8 mouse cellular contexts compared by ENCODE assay signal in the genomic region with DNA sequence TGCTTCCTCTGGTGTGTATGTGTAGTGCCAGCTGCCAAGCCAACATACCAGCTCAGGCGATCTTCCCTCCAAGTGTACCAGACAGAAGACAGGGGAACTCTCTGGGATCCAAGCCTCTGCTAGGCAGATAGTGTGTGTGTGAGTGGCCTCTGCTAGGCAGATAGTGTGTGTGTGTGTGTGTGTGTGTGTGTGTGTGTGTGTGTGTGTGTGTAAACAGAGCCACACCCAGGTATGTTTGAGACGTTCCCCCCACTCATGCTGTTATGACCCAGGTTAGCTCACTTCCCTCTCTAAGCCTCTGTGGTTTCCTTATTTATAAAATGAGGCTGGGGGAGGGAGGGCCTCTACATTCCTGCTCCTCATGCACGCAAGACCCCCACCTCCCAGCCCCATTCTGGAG. TPM values are rescaled to one million over a fixed set of nuclear protein-coding genes. Genes with fewer than 3 reads are reported as not detected.
DNase-seq lines count a peak whose midpoint lies in the region; ATAC-seq and TF ChIP-seq lines count a peak whose summit lies in the region.
"Had no signal": no experiment of that assay in that cellular context is flagged by ENCODE, and none has a peak within 500 bp of the region (broad histone marks: within the 10 kb centered on the region; RNA-seq: fewer than 3 reads in every experiment).

No protein-coding gene starts in this region.

- peak overlapping the region; percentile 70 for H3K4me2 ChIP-seq in liver, embryonic 16.5 days (ENCODE audit: low read depth, low read length)
- no peak overlapping the region for H3K4me2 ChIP-seq in stomach, embryonic 16.5 days (ENCODE audit: low read depth, low read length)
- no peak overlapping the region for H3K4me2 ChIP-seq in hindbrain, embryonic 11.5 days (replicated peaks; ENCODE audit: low read depth, low read length)

- no peaks in the 10 kb centered on the region for H3K27me3 ChIP-seq in thymus, adult 2 months (ENCODE audit: control insufficient read depth, insufficient read depth, low read length)
- H3K27me3 ChIP-seq in erythroblast, embryonic 14.5 days (ENCODE audit: control insufficient read depth): peaks cover 19% of the 10 kb centered on the region
- H3K27me3 ChIP-seq in liver, embryonic 16.5 days (ENCODE audit: control insufficient read depth, insufficient read depth, low read depth, low read length): no peaks in the 10 kb centered on the region
- H3K27me3 ChIP-seq in stomach, embryonic 16.5 days (ENCODE audit: control insufficient read depth, insufficient read depth, low read length): no peaks in the 10 kb centered on the region
- no peaks in the 10 kb centered on the region for H3K27me3 ChIP-seq in hindbrain, embryonic 11.5 days (ENCODE audit: control insufficient read depth, insufficient read depth, low read length)

- no peaks in the 10 kb centered on the region for H3K36me3 ChIP-seq in thymus, adult 2 months (ENCODE audit: control insufficient read depth, insufficient read depth, low read length)
- no peaks in the 10 kb centered on the region for H3K36me3 ChIP-seq in erythroblast, embryonic 14.5 days (ENCODE audit: control insufficient read depth)
- no peaks in the 10 kb centered on the region for H3K36me3 ChIP-seq in liver, embryonic 16.5 days (ENCODE audit: control insufficient read depth, insufficient read depth)
- no peaks in the 10 kb centered on the region for H3K36me3 ChIP-seq in stomach, embryonic 16.5 days (ENCODE audit: control insufficient read depth, insufficient read depth, low read length)
- H3K36me3 ChIP-seq in hindbrain, embryonic 11.5 days (ENCODE audit: control insufficient read depth, insufficient read depth, low read length): no peaks in the 10 kb centered on the region

- 8% methylated on average over 3 of the region's 3 CpGs for WGBS in thymus, adult 2 months
- 8% methylated on average over 3 of the region's 3 CpGs for WGBS in liver, embryonic 16.5 days (ENCODE audit: insufficient replicate concordance)
- 39% methylated on average over 3 of the region's 3 CpGs for WGBS in stomach, embryonic 16.5 days
- WGBS in hindbrain, embryonic 11.5 days: 70% methylated on average over 3 of the region's 3 CpGs

- ATAC-seq in liver, embryonic 16.5 days (ENCODE audit: low read depth): peak; percentile 66
- ATAC-seq in stomach, embryonic 16.5 days (ENCODE audit: insufficient read depth, low FRiP score): peak; percentile 69; the same call in 1 of the 2 replicates
- no peak for ATAC-seq in hindbrain, embryonic 11.5 days (ENCODE audit: low FRiP score)

- H3K9ac ChIP-seq in liver, embryonic 16.5 days (ENCODE audit: low read depth, low read length): peak overlapping the region; percentile 67
- peak overlapping the region; percentile 66 for H3K9ac ChIP-seq in stomach, embryonic 16.5 days (ENCODE audit: low read length)
- H3K9ac ChIP-seq in hindbrain, embryonic 11.5 days (ENCODE audit: low read depth, low read length): no peak overlapping the region

- peaks cover 37% of the 10 kb centered on the region for H3K4me1 ChIP-seq in thymus, adult 2 months (replicated peaks; ENCODE audit: control insufficient read depth, insufficient read depth, low read length)
- H3K4me1 ChIP-seq in erythroblast, embryonic 14.5 days (ENCODE audit: control insufficient read depth): peaks cover 71% of the 10 kb centered on the region
- H3K4me1 ChIP-seq in liver, embryonic 16.5 days (ENCODE audit: control insufficient read depth, low read depth, low read length): peaks cover 47% of the 10 kb centered on the region
- peaks cover 11% of the 10 kb centered on the region for H3K4me1 ChIP-seq in stomach, embryonic 16.5 days (ENCODE audit: control insufficient read depth, insufficient read depth, low read length)
- peaks cover 3% of the 10 kb centered on the region; the same call in 1 of the 2 replicates for H3K4me1 ChIP-seq in hindbrain, embryonic 11.5 days (replicated peaks; ENCODE audit: control insufficient read depth, insufficient read depth, low read length)

- H3K4me3 ChIP-seq in thymus, adult 2 months (ENCODE audit: control insufficient read depth, insufficient read depth, low read length): peak overlapping the region; percentile 9
- peak overlapping the region; percentile 59 for H3K4me3 ChIP-seq in erythroblast, embryonic 14.5 days (replicated peaks)
- peak overlapping the region; percentile 42 for H3K4me3 ChIP-seq in liver, embryonic 16.5 days (ENCODE audit: low read depth, low read length)
- no peak overlapping the region for H3K4me3 ChIP-seq in stomach, embryonic 16.5 days (replicated peaks; ENCODE audit: low read length)
- H3K4me3 ChIP-seq in hindbrain, embryonic 11.5 days (ENCODE audit: low read depth, low read length): no peak overlapping the region

- peak overlapping the region; percentile 80 for H3K27ac ChIP-seq in thymus, adult 2 months (ENCODE audit: control insufficient read depth, insufficient read depth, low read length)
- peak overlapping the region; percentile 88 for H3K27ac ChIP-seq in liver, embryonic 16.5 days (ENCODE audit: low read length)
- peak overlapping the region; percentile 73 for H3K27ac ChIP-seq in stomach, embryonic 16.5 days (ENCODE audit: low read length)
- no peak overlapping the region for H3K27ac ChIP-seq in hindbrain, embryonic 11.5 days (ENCODE audit: low read depth, low read length)

- H3K9me3 ChIP-seq in erythroblast, embryonic 14.5 days (ENCODE audit: control insufficient read depth, low read length): no peaks in the 10 kb centered on the region
- H3K9me3 ChIP-seq in liver, embryonic 16.5 days (replicated peaks; ENCODE audit: control insufficient read depth, low read length): no peaks in the 10 kb centered on the region
- H3K9me3 ChIP-seq in stomach, embryonic 16.5 days (replicated peaks; ENCODE audit: control insufficient read depth, low read length): no peaks in the 10 kb centered on the region
- H3K9me3 ChIP-seq in hindbrain, embryonic 11.5 days (ENCODE audit: control insufficient read depth, low read length): no peaks in the 10 kb centered on the region

- TF ChIP-seq CTCF in thymus, adult 2 months (IDR thresholded peaks at IDR 0.05; ENCODE audit: borderline replicate concordance, control insufficient read depth, extremely low read depth, insufficient read depth, low read length, poor library complexity): no peak

- no peak for DNase-seq in thymus, adult 2 months
- DNase-seq in thymus, postnatal 0 days (ENCODE audit: low spot score): no peak
- no peak for DNase-seq in layer of hippocampus, adult 9-11 months
- DNase-seq in hindbrain, embryonic 11.5 days (ENCODE audit: low spot score): no peak
- DNase-seq: cerebellum, adult 2 months had no signal

- TF ChIP-seq POLR2A in thymus, adult 2 months (IDR thresholded peaks at IDR 0.05; ENCODE audit: control insufficient read depth, extremely low read depth, insufficient read depth, low read length, poor library complexity): no peak

RNA-seq across cellular contexts. Expression of gene Lfng, which starts 10.7 kb away (rescaled TPM):
- polyA plus RNA-seq in thymus, adult 2 months (2012; rRNA removed): 141 and 171 TPM in 2 replicates
- polyA plus RNA-seq in thymus, postnatal 0 days (2015; fragmentation: Nextera tagmentation; extraction: Ambion mirVana): 13.2 and 13.3 TPM in 2 replicates
- polyA plus RNA-seq in erythroblast, embryonic 14.5 days (2012): 2.6 and 3.7 TPM in 2 replicates
- 8.3 and 9.7 TPM in 2 replicates for polyA plus RNA-seq in liver, embryonic 16.5 days (2015; fragmentation: Nextera tagmentation; extraction: Ambion mirVana)
- polyA plus RNA-seq in stomach, embryonic 16.5 days (2015; fragmentation: Nextera tagmentation; extraction: Ambion mirVana): 21.5 and 21.6 TPM in 2 replicates
- polyA plus RNA-seq in hindbrain, embryonic 11.5 days (2014; fragmentation: Nextera tagmentation; extraction: Ambion mirVana): 34.1 and 38.8 TPM in 2 replicates

RNA-seq across cellular contexts. Expression of gene Grifin, which starts 31.6 kb away (rescaled TPM):
- polyA plus RNA-seq in thymus, adult 2 months (2012; rRNA removed): 2.7 TPM in 2 replicates
- polyA plus RNA-seq in thymus, postnatal 0 days (2015; fragmentation: Nextera tagmentation; extraction: Ambion mirVana): 13.1 and 21.2 TPM in 2 replicates
- 5.4 and 6.1 TPM in 2 replicates for polyA plus RNA-seq in erythroblast, embryonic 14.5 days (2012)
- 0.59 and 1.2 TPM in 2 replicates for polyA plus RNA-seq in liver, embryonic 16.5 days (2015; fragmentation: Nextera tagmentation; extraction: Ambion mirVana)
- 0.71 TPM in 1 of 2 replicates, not detected in the other for polyA plus RNA-seq in stomach, embryonic 16.5 days (2015; fragmentation: Nextera tagmentation; extraction: Ambion mirVana)
- polyA plus RNA-seq in hindbrain, embryonic 11.5 days (2014; fragmentation: Nextera tagmentation; extraction: Ambion mirVana): not detected in 2 replicates

RNA-seq across cellular contexts. Expression of gene Ttyh3, which starts 52.4 kb away (rescaled TPM):
- 139 and 177 TPM in 2 replicates for polyA plus RNA-seq in thymus, adult 2 months (2012; rRNA removed)
- polyA plus RNA-seq in thymus, postnatal 0 days (2015; fragmentation: Nextera tagmentation; extraction: Ambion mirVana): 10.4 and 12.3 TPM in 2 replicates
- 8.6 and 8.9 TPM in 2 replicates for polyA plus RNA-seq in erythroblast, embryonic 14.5 days (2012)
- polyA plus RNA-seq in liver, embryonic 16.5 days (2015; fragmentation: Nextera tagmentation; extraction: Ambion mirVana): 4.5 and 5.6 TPM in 2 replicates
- 13.8 and 17.8 TPM in 2 replicates for polyA plus RNA-seq in stomach, embryonic 16.5 days (2015; fragmentation: Nextera tagmentation; extraction: Ambion mirVana)
- polyA plus RNA-seq in hindbrain, embryonic 11.5 days (2014; fragmentation: Nextera tagmentation; extraction: Ambion mirVana): 52.9 and 53.1 TPM in 2 replicates

Comparison
In these comparisons a context has a peak if more than half of its experiments do, and no peak if none do; other contexts are left out.
1. H3K4me3 ChIP-seq: peak in thymus, adult 2 months (single experiment), erythroblast, embryonic 14.5 days (single experiment) and liver, embryonic 16.5 days (single experiment); none in stomach, embryonic 16.5 days (single experiment) and hindbrain, embryonic 11.5 days (single experiment).